Mouse (Mus musculus) liver, adult 2 months (tissue): ENCODE measurements around the gene Ascc3. TPM values are rescaled to one million over a fixed set of nuclear protein-coding genes. Genes with fewer than 3 reads are reported as not detected.

Experiments
- DNase-seq: peaks from one replicate; pipeline ENCODE4 v3.0.0-alpha.2; 2011; ENCODE audit warnings: low read depth, low spot score; ENCODE audit errors: extremely low read depth
- H3K27ac ChIP-seq: fragments of 200-500 bp; replicated peaks from 2 replicates; pipeline ENCODE4 v1.5.1; 2012; ENCODE audit warnings: low read depth, mild to moderate bottlenecking, control low read depth, inconsistent platforms, low read length; ENCODE audit not compliant: insufficient read depth
- H3K27me3 ChIP-seq: fragments of 200-500 bp; 2 replicates; pipeline ENCODE4 v1.6.1; 2012; ENCODE audit warnings: mild to moderate bottlenecking, moderate library complexity, low read length, inconsistent platforms; ENCODE audit not compliant: control insufficient read depth, insufficient read depth
- H3K36me3 ChIP-seq: fragments of 200-500 bp; 2 replicates; pipeline ENCODE4 v1.6.1; 2012; ENCODE audit warnings: low read length, inconsistent platforms; ENCODE audit not compliant: control insufficient read depth, insufficient read depth
- H3K4me1 ChIP-seq: fragments of 200-500 bp; 2 replicates; pipeline ENCODE4 v1.6.1; 2011; ENCODE audit warnings: low read length; ENCODE audit not compliant: control insufficient read depth, insufficient read depth
- H3K4me3 ChIP-seq: fragments of 200-500 bp; 2 replicates; pipeline ENCODE4 v1.5.1; 2011; ENCODE audit warnings: low read depth, mild to moderate bottlenecking, control low read depth, low read length, moderate library complexity; ENCODE audit not compliant: insufficient read depth
- H3K79me2 ChIP-seq: fragments of 200-500 bp; 2 replicates; pipeline ENCODE4 v1.6.1; 2012; ENCODE audit warnings: inconsistent platforms, mild to moderate bottlenecking, low read length, moderate library complexity; ENCODE audit not compliant: control insufficient read depth, insufficient read depth
- H3K9ac ChIP-seq: fragments of 200-500 bp; 2 replicates; pipeline ENCODE4 v1.6.1; 2012; ENCODE audit warnings: low read depth, mild to moderate bottlenecking, control low read depth, inconsistent platforms, low read length
- CTCF ChIP-seq: fragments of 200-500 bp; IDR thresholded peaks from 2 replicates; pipeline ENCODE4 v1.5.1; 2011; ENCODE audit warnings: low read depth, low read length, control low read depth
- POLR2A ChIP-seq: fragments of 200-500 bp; IDR thresholded peaks from 2 replicates; pipeline ENCODE4 v1.6.1; 2011; ENCODE audit warnings: low read length, control low read depth; ENCODE audit not compliant: insufficient read depth; ENCODE audit errors: extremely low read depth
- WGBS: fragments of 180-500 bp; shearing (Covaris S2); methylation state at CpG from one replicate; pipeline ENCODE4 v1.1.7; 2018; 5-methylcytosine and 5-hydroxymethylcytosine counted together
- polyA plus RNA-seq: library from polyadenylated mRNA; depleted of rRNA; stranded (reverse); fragments of >200 nt; gene quantifications from 2 replicates; pipeline ENCODE4 v1.2.3, GENCODE M21; 2012
- total RNA-seq: library from RNA; depleted of rRNA; stranded (reverse); fragments of >200 nt; gene quantifications from 2 replicates; pipeline ENCODE4 v1.2.3, GENCODE M21; 2014

Gene Ascc3
- total and polyA plus RNA-seq, 2 experiments, result 11.8 to 39.3 TPM

- peak; percentile 59 for DNase-seq
Observed at GRCm38 (mm10) chr10:50657352-50657751, 64.9 kb downstream of the Ascc3 start.

GRCm38 (mm10) chr10:50671517-50671916 lies 79.0 kb downstream of the Ascc3 start:
- H3K4me3 ChIP-seq, result no peak overlapping the region
- H3K79me2 ChIP-seq, result no peaks in the 10 kb centered on the region; the same call in 1 of the 2 replicates
- no peak overlapping the region for H3K27ac ChIP-seq
- no peak overlapping the region for H3K9ac ChIP-seq
- no peak for DNase-seq
- H3K36me3 ChIP-seq, result peaks cover 3% of the 10 kb centered on the region; the same call in 1 of the 2 replicates
- H3K4me1 ChIP-seq, result no peaks in the 10 kb centered on the region
- 88% methylated on average over 5 of the region's 5 CpGs for WGBS
- TF ChIP-seq CTCF (no peak), POLR2A (no peak)
- no peaks in the 10 kb centered on the region for H3K27me3 ChIP-seq

More at GRCm38 (mm10) chr10:50657352-50657751, 64.9 kb downstream of the Ascc3 start:
- no peak overlapping the region for H3K4me3 ChIP-seq
- H3K27ac ChIP-seq, result no peak overlapping the region
- H3K79me2 ChIP-seq, result no peaks in the 10 kb centered on the region
- TF ChIP-seq POLR2A (no peak), CTCF (peak; percentile 30)
- H3K27me3 ChIP-seq, result no peaks in the 10 kb centered on the region
- peaks cover 12% of the 10 kb centered on the region for H3K36me3 ChIP-seq
- WGBS, result 13% methylated on average over 1 of the region's 1 CpGs
- no peaks in the 10 kb centered on the region for H3K4me1 ChIP-seq
- H3K9ac ChIP-seq, result no peak overlapping the region

GRCm38 (mm10) chr10:50690324-50690723 lies 97.9 kb downstream of the Ascc3 start:
- Histone ChIP-seq H3K4me1 (no peaks in the 10 kb centered on the region), H3K79me2 (no peaks in the 10 kb centered on the region), H3K9ac (no peak overlapping the region), H3K27ac (no peak overlapping the region), H3K36me3 (peaks cover 5% of the 10 kb centered on the region; the same call in 1 of the 2 replicates), H3K4me3 (no peak overlapping the region), H3K27me3 (no peaks in the 10 kb centered on the region)
- no peak for TF ChIP-seq CTCF
- DNase-seq, result peak; percentile 12

GRCm38 (mm10) chr10:50698836-50699433 lies 106.5 kb downstream of the Ascc3 start:
- Histone ChIP-seq H3K9ac (no peak overlapping the region), H3K36me3 (peaks cover 7% of the 10 kb centered on the region; the same call in 1 of the 2 replicates), H3K27me3 (no peaks in the 10 kb centered on the region), H3K4me1 (no peaks in the 10 kb centered on the region), H3K4me3 (no peak overlapping the region), H3K79me2 (no peaks in the 10 kb centered on the region), H3K27ac (no peak overlapping the region)
- 63% methylated on average over 4 of the region's 4 CpGs for WGBS
- peak; percentile 54 for DNase-seq
- TF ChIP-seq CTCF (peak; percentile 56), POLR2A (no peak)

GRCm38 (mm10) chr10:50701736-50702135 lies 109.3 kb downstream of the Ascc3 start:
- H3K4me1 ChIP-seq, result no peaks in the 10 kb centered on the region
- no peaks in the 10 kb centered on the region for H3K27me3 ChIP-seq
- no peak overlapping the region for H3K27ac ChIP-seq
- DNase-seq, result no peak
- TF ChIP-seq POLR2A (no peak), CTCF (no peak)
- peaks cover 7% of the 10 kb centered on the region; the same call in 1 of the 2 replicates for H3K36me3 ChIP-seq
- 69% methylated on average over 2 of the region's 2 CpGs for WGBS
- H3K9ac ChIP-seq, result no peak overlapping the region
- no peaks in the 10 kb centered on the region for H3K79me2 ChIP-seq
- H3K4me3 ChIP-seq, result no peak overlapping the region

GRCm38 (mm10) chr10:50702361-50702760 lies 109.9 kb downstream of the Ascc3 start:
- no peak for DNase-seq
- no peak overlapping the region for H3K4me3 ChIP-seq
- H3K36me3 ChIP-seq, result peaks cover 8% of the 10 kb centered on the region; the same call in 1 of the 2 replicates
- H3K4me1 ChIP-seq, result no peaks in the 10 kb centered on the region
- no peaks in the 10 kb centered on the region for H3K27me3 ChIP-seq
- 77% methylated on average over 3 of the region's 3 CpGs for WGBS
- TF ChIP-seq CTCF (no peak), POLR2A (no peak)
- H3K9ac ChIP-seq, result no peak overlapping the region
- H3K79me2 ChIP-seq, result no peaks in the 10 kb centered on the region
- no peak overlapping the region for H3K27ac ChIP-seq
